In genomic region chr8:114929597-114929996, GRCm38 (mm10) we compare ENCODE assay signal across 17 mouse cellular contexts.
"Had no signal": no experiment of that assay in that cellular context is flagged by ENCODE, and none has a peak within 500 bp of the region (broad histone marks: within the 10 kb centered on the region; RNA-seq: fewer than 3 reads in every experiment).

No protein-coding gene starts in this region.

- H3K9ac ChIP-seq: limb, embryonic 12.5 days; limb, embryonic 15.5 days; liver, embryonic 14.5 days; liver, postnatal 0 days; midbrain, embryonic 13.5 days had no signal

- H3K27me3 ChIP-seq: limb, embryonic 12.5 days; limb, embryonic 15.5 days; megakaryocyte, embryonic 14.5 days had no signal

- H3K4me2 ChIP-seq: limb, embryonic 12.5 days; limb, embryonic 15.5 days; liver, embryonic 11.5 days; midbrain, embryonic 13.5 days had no signal

- H3K27ac ChIP-seq: limb, embryonic 12.5 days; limb, embryonic 15.5 days; liver, embryonic 14.5 days; midbrain, embryonic 10.5 days; midbrain, embryonic 13.5 days; stomach, postnatal 0 days had no signal

- H3K9me3 ChIP-seq: limb, embryonic 12.5 days; limb, embryonic 15.5 days; midbrain, embryonic 10.5 days; midbrain, embryonic 13.5 days had no signal

- H3K4me3 ChIP-seq: limb, embryonic 12.5 days; limb, embryonic 15.5 days; midbrain, embryonic 10.5 days; midbrain, embryonic 13.5 days had no signal

- ATAC-seq: liver, postnatal 0 days; lung, postnatal 0 days; midbrain, embryonic 13.5 days had no signal

- DNase-seq: kidney, adult 2 months; kidney, postnatal 14 days; kidney, postnatal 4 days; left cerebral cortex, postnatal 4 days; liver, postnatal 0 days; thymus, adult 2 months; thymus, postnatal 14 days; thymus, postnatal 4 days had no signal

- H3K4me1 ChIP-seq: limb, embryonic 15.5 days; megakaryocyte, embryonic 14.5 days had no signal

- H3K36me3 ChIP-seq: limb, embryonic 12.5 days; limb, embryonic 15.5 days; midbrain, embryonic 10.5 days; midbrain, embryonic 13.5 days had no signal
